7 mouse cellular contexts compared by ENCODE assay signal in the genomic region with DNA sequence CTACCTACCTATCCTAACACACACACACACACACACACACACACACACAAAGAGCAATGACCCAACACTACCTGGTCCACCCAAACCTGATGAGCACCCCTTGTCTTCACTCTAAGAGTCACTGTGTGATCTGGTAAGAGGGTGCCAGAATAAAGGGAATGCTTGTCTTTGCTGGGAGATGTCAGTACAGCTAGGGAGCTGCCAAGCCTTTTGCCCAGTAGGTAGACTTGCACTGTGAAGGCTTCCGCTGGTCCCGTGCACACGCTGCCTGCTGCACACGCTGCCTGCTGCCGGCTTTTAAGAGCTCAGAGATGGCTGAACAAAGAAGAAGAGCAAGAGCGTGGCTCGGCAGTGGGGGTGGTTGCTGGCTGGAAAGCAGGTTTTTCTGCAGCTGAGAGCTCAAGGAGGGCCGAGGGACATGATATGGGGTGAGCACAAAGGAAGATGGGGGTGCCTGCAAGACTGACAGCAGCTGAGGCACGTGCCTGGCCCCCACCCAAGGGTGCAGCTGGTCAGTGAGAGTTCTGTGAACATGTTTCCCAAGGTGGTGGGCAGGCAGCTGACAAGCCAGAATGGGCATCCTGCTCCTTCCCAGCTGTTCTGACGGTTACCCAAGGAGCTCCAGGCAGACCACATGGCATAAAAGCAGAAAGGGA. TPM values are rescaled to one million over a fixed set of nuclear protein-coding genes. Genes with fewer than 3 reads are reported as not detected.
DNase-seq lines count a peak whose midpoint lies in the region; TF ChIP-seq lines count a peak whose summit lies in the region.

No protein-coding gene starts in this region.

- no peaks in the 10 kb centered on the region for H3K27me3 ChIP-seq in myocyte (ENCODE audit: control insufficient read depth, insufficient read depth, insufficient read length)

- H3K4me3 ChIP-seq in myocyte, result no peak overlapping the region

- H3K79me2 ChIP-seq in myocyte (ENCODE audit: control insufficient read depth, insufficient read depth), result peaks cover 83% of the 10 kb centered on the region

- no peak for TF ChIP-seq POLR2A in myocyte (IDR thresholded peaks at IDR 0.05; ENCODE audit: insufficient read length, low read depth)

- no peaks in the 10 kb centered on the region for H3K36me3 ChIP-seq in myocyte (ENCODE audit: control insufficient read depth, insufficient read depth)

- DNase-seq in spleen, postnatal 36 days (ENCODE audit: low spot score in 2 of 2), result peak; percentile 47 to 49
- DNase-seq in spleen, adult 18-20 months, result no peak
- peak; percentile 55 for DNase-seq in embryo, embryonic 11 days
- peak; percentile 40 to 45 for DNase-seq in heart, postnatal 14 days
- DNase-seq in left cerebral cortex, postnatal 14 days (ENCODE audit: low spot score in 2 of 2), result peak; percentile 74 to 93
- DNase-seq in thymus, postnatal 4 days, result peak; percentile 74

- peak overlapping the region; percentile 85 for H3K4me2 ChIP-seq in myocyte (ENCODE audit: low read depth)

- intact Hi-C loops in heart, postnatal 14 days (cut with DNase I), result no loop called here
- intact Hi-C loops in left cerebral cortex, postnatal 14 days (cut with DNase I), result no loop called here

- H3ac ChIP-seq in myocyte (ENCODE audit: control insufficient read depth, insufficient read length), result no peak overlapping the region

TF ChIP-seq in myocyte, 11 proteins besides CTCF, POLR2A, EP300 and RAD21:
- TF ChIP-seq TCF3 (IDR thresholded peaks at IDR 0.05; ENCODE audit: insufficient read length, low read depth) (peak; percentile 98), SRF (IDR thresholded peaks at IDR 0.05; ENCODE audit: control insufficient read depth, insufficient read length, low read depth) (no peak), TCF12 (IDR thresholded peaks at IDR 0.05; ENCODE audit: insufficient read depth, poor library complexity, severe bottlenecking) (peak; percentile 99), POLR2AphosphoS2 (IDR thresholded peaks at IDR 0.05; ENCODE audit: insufficient read length, low read depth) (no peak), E2F4 (IDR thresholded peaks at IDR 0.05; ENCODE audit: insufficient read depth) (no peak), MYOG (IDR thresholded peaks at IDR 0.05; ENCODE audit: control insufficient read depth in 1 of 3, insufficient read depth in 1 of 3, insufficient read length in 2 of 3, low read depth in 2 of 3) (peak; percentile 98 to 99 (median 99)), USF1 (IDR thresholded peaks at IDR 0.05; ENCODE audit: low read depth) (peak; percentile 30), CEBPB (IDR thresholded peaks at IDR 0.05; ENCODE audit: insufficient read depth, poor library complexity, severe bottlenecking) (peak; percentile 65; the same call in 1 of the 2 replicates), MAX (IDR thresholded peaks at IDR 0.05; ENCODE audit: low read depth) (no peak), MYOD1 (IDR thresholded peaks at IDR 0.05; ENCODE audit: control insufficient read depth in 1 of 3, insufficient read length in 2 of 3, low read depth in 2 of 3) (peak; percentile 86 to 99 (median 99)), REST (IDR thresholded peaks at IDR 0.05; ENCODE audit: insufficient read depth, insufficient read length) (no peak)

RNA-seq across cellular contexts. Expression of gene Tspan14, which starts 10.9 kb away (rescaled TPM):
- total RNA-seq in heart, postnatal 14 days (2021), result 10 to 100 TPM; 27.9 to 28.7 TPM
- 10 to 100 TPM; 57.8 to 70.3 TPM for total RNA-seq in left cerebral cortex, postnatal 14 days (2021)
- 90.6 TPM for polyA plus RNA-seq in myocyte (2012; fragmentation: generic; extraction: Trizol)

RNA-seq across cellular contexts. Expression of gene Fam213a, which starts 57.9 kb away (rescaled TPM):
- 10 to 100 TPM; 17.1 to 22.2 TPM for total RNA-seq in heart, postnatal 14 days (2021)
- 100 to 1,000 TPM; 103 to 105 TPM for total RNA-seq in left cerebral cortex, postnatal 14 days (2021)
- polyA plus RNA-seq in myocyte (2012; fragmentation: generic; extraction: Trizol), result 1.8 TPM

Comparison
In these comparisons a context has a peak if more than half of its experiments do, and no peak if none do; other contexts are left out.
1. DNase-seq: peak in spleen, postnatal 36 days (2 of 2), embryo, embryonic 11 days (single experiment), heart, postnatal 14 days (2 of 2), left cerebral cortex, postnatal 14 days (2 of 2) and thymus, postnatal 4 days (single experiment); none in spleen, adult 18-20 months (0 of 2).
2. RNA of gene Fam213a, which starts 57.9 kb away (total RNA-seq): 103 to 105 TPM in left cerebral cortex, postnatal 14 days; 17.1 to 22.2 TPM in heart, postnatal 14 days; every median in the first group is over 4 times any median in the second.